Mouse (Mus musculus) heart, postnatal 25 days (tissue): ENCODE results near the gene Lrrc46. TPM values are rescaled to one million over a fixed set of nuclear protein-coding genes. Genes with fewer than 3 reads are reported as not detected.

Source experiments
- DNase-seq: peaks from one replicate; pipeline ENCODE4 v3.0.0; 2022; ENCODE audit warnings: low spot score
- intact Hi-C: fragments of 180-260 bp; cut with DNase I; formaldehyde crosslinking; loops from one replicate; pipeline ENCODE4 v1.15.1; 2025
- total RNA-seq, 2 experiments: library from RNA; stranded (reverse); gene quantifications; 2 replicates each; pipeline ENCODE4 v1.2.3; 2021

Lrrc46 gene
- total RNA-seq, 2 experiments from 2014 or later = 0.50 TPM; not detected in 1

GRCm38 (mm10) chr11:97050216-97050943, 9.2 kb upstream of the Lrrc46 start, which contains the start of gene Osbpl7:
Gene Osbpl7 (plus strand): TSS chr11:97050628.
- intact Hi-C loops = no loop called here

DNA sequence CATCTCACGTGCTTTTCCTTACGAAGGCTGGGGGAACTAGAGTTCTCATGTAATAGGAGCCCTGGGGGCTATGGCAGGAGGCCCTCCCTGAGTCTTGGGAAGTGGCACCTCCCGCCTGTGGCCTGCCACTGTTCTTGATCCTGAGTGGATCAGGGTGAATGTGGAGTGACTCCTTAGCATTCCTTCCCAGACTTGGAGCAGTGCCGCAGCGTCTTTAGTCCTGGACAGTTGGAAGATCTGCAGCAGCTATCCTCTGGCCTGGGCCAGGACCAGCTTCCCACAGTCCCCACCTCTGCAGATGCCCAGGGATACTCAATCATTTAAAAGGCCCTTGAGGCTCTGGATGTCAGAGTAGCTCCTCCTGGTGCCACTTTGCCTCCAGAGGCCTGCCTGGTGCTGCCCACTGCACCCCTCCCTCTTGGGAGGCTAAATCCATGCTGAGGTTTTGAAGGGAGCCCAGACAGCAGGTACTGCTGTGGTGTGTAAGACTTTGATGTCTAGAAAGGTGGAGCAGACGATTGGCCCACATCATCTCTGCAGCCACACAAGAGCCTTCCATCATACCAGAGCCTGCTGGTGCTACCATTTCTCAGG, 8.4 kb upstream of the Lrrc46 start:
- intact Hi-C loops = no loop called here
- DNase-seq = no peak

More at GRCm38 (mm10) chr11:97050216-97050943, 9.2 kb upstream of the Lrrc46 start, which contains the start of gene Osbpl7:
- DNase-seq = peak; percentile 48

DNA sequence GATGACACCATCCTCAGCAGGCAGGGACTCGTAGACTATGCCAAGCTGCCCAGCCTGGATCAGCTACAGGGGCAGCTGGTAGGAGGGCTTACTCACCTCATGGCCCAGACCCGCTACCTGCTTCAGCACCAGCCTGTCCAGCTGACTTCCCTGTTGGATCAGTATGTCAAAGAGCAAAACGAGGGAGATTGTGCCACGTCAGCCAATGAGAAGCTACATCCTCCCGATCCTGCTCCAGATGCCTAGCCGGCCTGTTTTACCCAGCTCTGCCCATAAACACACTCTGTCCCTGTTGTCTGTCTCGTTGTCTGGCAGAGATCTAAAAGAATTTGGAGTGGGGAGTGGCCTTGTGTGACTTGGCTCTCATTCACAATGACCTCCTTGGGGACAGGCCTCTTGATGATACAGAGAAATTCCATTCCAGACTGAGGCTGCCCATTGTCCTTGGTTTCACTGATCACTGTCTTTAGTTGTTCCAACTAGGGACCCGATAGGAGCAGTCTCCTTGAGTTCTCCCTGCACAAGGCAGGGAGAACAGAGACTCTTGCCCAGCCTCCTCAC, 7.0 kb upstream of the Lrrc46 start:
- intact Hi-C loops = no loop called here

DNA sequence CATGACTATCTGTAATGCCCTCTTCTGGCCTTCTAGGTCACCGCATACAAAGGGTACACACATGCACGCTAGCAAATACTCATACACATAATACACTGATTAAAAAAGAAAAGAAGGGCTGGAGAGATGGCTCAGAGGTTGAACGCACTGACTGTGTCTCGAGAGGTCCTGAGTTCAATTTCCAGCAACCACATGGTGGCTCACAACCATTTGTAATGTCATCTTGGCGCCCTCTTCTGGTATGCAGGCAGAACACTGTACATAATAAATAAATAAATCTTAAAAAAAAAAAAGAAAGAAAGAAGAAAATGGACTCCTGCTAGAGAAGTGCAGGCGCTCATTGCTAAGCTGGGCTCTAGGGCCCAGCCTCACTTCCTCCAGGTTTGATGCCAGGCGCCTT, 4.7 kb upstream of the Lrrc46 start:
- no peak for DNase-seq
- intact Hi-C loops = no loop called here

More for the DNA sequence above, 7.0 kb upstream of the Lrrc46 start:
- DNase-seq = no peak

DNA sequence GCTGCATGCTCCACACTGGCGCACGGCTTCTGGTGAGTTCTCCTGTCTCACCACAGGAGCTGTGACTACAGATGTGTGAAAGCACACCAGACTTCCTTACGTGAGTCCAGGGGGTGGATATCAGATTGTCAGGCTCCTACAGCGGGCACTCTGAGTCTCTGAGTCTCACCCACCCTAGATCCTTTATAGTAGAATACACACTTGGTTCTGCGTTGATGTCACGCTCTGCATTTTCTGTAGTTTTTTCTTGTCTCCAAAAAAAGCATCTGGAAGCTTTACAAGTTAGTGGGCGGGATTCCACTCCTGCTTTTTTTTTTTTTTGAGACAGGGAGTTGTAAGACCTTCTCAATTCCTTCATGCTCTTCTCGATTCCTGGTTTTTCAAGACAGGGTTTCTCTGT, 3.7 kb upstream of the Lrrc46 start:
- intact Hi-C loops = no loop called here
- DNase-seq = no peak

DNA sequence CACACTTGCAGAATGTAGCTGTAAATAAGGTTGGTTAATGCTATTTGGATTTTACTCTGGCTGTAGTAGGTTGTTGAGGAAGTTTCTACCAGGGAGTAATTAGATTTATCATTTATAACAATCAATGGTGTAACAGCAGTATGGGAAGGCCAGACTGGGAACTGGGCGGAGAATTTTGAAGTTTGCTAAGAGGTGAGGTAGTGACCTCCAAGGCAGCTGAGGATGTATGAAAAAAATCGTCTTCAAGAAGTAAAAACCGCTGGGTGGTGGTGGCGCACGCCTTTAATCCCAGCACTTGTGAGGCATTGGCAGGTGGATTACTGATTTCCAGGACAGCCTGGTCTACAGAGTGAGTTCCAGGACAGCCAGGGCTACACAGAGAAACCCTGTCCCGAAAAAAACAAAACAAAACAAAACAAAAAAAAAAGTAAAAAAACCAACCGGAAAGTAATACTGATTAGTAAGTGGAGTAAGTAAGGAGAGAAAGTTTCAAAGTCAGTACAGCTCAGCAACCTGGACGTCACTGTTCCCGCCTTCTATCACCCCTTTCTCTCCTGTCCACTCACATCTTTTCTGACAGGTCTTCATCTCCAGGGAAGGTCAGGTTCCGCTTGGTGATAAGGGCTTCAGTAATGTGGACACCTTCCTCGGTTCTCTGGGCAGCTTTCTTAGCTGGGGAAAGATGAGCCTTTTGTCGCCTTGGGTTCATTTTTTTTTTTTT, 746 bp downstream of the Lrrc46 start:
- DNase-seq = no peak
- intact Hi-C loops = no loop called here

- no peak for DNase-seq
- intact Hi-C loops = no loop called here
Measured at GRCm38 (mm10) chr11:97038881-97039280, 2.3 kb downstream of the Lrrc46 start.

DNA sequence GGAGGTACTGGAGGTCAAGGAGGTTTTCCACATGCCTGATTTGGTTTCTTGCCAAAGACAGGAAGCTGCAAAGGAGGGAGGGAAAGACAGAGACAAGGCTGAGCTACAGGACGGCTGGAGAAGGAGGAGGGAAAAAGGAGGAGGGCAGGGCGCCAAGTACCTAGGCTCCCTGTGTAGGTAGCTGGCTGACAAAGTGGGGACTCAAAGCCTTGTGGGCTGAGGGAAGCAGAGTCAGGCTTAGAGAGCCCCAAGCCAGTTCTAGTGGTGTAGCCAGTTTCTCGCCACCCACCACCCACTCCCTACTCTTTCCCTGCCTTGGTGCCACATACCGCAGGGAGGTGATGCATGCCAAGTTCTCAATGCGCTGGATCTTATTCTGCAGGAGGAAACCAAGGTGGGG, 5.1 kb downstream of the Lrrc46 start:
- intact Hi-C loops = no loop called here
- DNase-seq = no peak

- intact Hi-C loops = no loop called here
Measured at GRCm38 (mm10) chr11:97033781-97034180, 7.4 kb downstream of the Lrrc46 start.

DNA sequence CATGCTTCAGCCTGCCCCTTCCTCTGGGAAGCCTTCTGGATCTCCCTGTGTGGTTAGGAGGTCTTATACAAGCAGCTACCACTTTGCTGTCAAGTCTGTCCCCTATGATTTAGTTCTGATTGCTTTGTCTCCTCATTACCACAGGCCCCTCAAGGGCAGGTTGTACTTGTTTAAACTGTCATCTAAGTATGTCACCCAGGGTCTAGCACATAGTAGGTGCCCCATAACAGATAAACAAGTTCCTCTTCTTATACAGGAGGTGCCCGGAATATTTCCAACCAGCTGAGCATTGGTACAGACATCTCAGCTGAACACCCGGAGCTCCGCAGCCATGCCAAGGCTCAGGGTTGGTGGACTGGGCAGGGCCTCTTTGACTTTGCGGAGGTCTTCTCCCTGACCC, 8.7 kb downstream of the Lrrc46 start:
- intact Hi-C loops = no loop called here
- no peak for DNase-seq

More at GRCm38 (mm10) chr11:97033781-97034180, 7.4 kb downstream of the Lrrc46 start:
- DNase-seq = no peak

- intact Hi-C loops = no loop called here
- DNase-seq = no peak
Measured at GRCm38 (mm10) chr11:97031977-97032376, 9.2 kb downstream of the Lrrc46 start.

DNA sequence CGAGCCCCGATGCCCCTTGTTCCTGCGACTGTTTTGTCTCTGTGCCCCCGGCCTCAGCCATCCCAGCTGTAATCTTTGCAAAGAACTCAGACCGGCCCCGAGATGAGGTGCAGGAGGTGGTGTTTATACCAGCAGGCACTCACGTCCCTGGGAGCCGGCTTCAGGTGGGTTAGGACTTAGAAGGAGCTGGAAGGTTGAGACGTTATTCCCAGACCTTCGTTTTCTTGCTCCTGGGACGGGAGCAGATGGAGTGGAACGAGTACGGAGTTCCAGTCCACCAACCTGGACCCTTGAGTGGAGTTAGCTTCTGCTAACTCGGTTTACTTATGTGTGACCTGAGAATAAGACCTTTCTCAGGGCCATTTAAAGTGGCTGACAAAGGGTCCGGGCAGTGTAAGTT, 10.8 kb downstream of the Lrrc46 start:
- intact Hi-C loops = no loop called here
- no peak for DNase-seq

DNA sequence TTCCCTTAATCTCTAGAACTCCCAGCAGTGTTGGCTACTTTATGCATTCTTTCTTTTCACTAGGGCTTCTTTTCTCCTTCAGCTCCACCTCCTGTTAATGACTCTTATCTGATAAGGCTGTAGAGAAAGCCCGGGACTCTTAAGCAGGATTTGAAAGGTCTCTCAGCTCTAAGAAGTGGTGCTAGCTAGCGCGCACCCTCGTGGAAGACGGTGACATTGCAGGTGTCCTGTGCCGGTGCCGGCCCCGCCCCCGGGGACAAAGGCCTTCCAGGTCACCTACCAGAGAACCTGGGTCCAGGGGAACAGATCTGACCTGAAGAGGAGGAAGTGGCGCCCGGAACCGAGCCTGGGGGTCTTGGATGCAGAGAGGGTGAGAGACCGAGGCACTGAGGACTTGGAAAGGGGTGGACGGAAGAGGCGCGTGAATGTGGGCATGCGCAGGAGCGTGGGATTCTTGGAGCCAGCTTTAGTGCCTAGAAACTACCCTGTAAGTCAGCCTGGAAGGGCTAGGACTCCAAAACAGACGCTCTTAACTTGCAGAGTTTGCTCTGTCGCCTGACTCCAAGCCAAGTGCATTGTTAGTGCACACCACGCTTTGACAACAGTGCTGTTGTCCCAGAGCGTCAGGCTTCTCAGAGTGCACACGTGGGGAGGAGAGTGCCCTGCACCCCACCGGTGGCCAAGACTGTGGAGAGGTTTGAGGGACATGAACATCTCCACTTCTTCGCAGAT, 11.4 kb downstream of the Lrrc46 start, which contains the start of gene Scrn2:
Gene Scrn2, plus strand, starts transcription at position 253 of the 732 bp plus-strand sequence.
- intact Hi-C loops = loop anchor here (2.0 kb wide), 1 partner anchor 111 kb away; no protein-coding TSS in a partner anchor

GRCm38 (mm10) chr11:97025721-97026344, 15.4 kb downstream of the Lrrc46 start:
- intact Hi-C loops = no loop called here

More for the DNA sequence above, 11.4 kb downstream of the Lrrc46 start, which contains the start of gene Scrn2:
- DNase-seq = peak; percentile 67

DNA sequence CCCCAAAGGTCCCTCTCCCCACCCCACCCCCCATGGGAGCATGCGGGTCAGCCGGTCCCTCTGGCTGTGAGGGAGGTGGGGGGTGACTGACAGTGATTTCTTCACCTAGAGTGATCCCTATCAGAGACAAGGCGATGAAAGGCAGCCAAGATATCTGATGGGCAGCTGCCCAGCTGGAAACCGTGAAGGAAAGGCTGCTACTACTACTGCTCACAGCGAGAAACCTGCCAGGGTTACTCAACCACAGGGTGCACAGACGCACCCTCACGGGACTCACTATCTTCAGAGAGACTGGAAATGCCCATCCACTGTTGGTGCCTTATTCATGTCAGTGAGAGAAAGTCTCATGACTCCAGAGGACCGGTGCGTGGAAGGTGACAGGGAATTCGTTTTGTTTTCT, 16.2 kb downstream of the Lrrc46 start:
- DNase-seq = no peak
- intact Hi-C loops = loop anchor here (5.0 kb wide), 1 partner anchor 158 kb away; no protein-coding TSS in a partner anchor

More at GRCm38 (mm10) chr11:97025721-97026344, 15.4 kb downstream of the Lrrc46 start:
- DNase-seq = peak; percentile 64

GRCm38 (mm10) chr11:97021873-97022484, 19.2 kb downstream of the Lrrc46 start:
- peak; percentile 45 for DNase-seq
- intact Hi-C loops = loop anchor here (2.0 to 5.0 kb wide), 2 partner anchors 105 to 155 kb away; partner anchors contain the start of gene Cdk5rap3

DNA sequence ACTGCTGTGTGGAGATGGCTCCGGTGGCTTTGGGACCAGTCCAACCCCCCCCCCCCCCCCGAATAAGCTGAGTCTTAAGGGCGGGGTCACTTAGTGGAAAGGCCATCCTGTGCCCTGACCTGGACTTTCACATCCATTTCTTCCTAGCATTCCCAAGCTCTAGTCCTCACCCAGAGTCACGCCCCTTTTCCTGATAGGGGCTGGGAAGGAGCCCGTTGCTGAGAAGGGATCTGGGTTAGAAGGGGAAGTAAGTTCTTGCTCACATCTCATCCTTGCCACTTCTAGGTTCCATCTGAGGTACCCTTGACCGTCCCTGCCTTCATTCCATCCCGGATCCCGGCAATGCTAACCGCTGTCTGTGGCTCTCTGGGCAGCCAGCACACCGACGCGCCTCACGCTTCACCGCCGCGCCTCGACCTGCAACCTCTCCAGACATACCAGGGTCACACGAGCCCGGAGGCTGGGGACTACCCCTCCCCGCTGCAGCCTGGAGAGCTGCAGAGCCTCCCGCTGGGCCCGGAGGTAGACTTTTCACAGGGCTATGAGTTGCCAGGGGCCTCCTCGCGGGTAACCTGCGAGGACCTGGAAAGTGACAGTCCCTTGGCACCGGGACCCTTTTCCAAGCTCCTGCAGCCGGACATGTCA, 20.0 kb downstream of the Lrrc46 start:
- no peak for DNase-seq
- intact Hi-C loops = loop anchor here (5.0 kb wide), 1 partner anchor 154 kb away; no protein-coding TSS in a partner anchor

- intact Hi-C loops = no loop called here
- no peak for DNase-seq
Measured at GRCm38 (mm10) chr11:97019345-97019708, 21.9 kb downstream of the Lrrc46 start.
